12 mouse cellular contexts compared by ENCODE assay signal in genomic region chr15:45018086-45018485, GRCm38 (mm10).
"Had no signal": no experiment of that assay in that cellular context is flagged by ENCODE, and none has a peak within 500 bp of the region (broad histone marks: within the 10 kb centered on the region; RNA-seq: fewer than 3 reads in every experiment).

No protein-coding gene starts in this region.

- DNase-seq: kidney, adult 8-10 months; kidney, postnatal 10 days; kidney, postnatal 36 days; layer of hippocampus, postnatal 36 days; liver, embryonic 13.5 days; lung, adult 2 months; lung, postnatal 14 days; lung, postnatal 4 days; midbrain, embryonic 14.5 days; thymus, adult 18-20 months; thymus, postnatal 36 days had no signal

- ATAC-seq: intestine, postnatal 0 days had no signal
